8 mouse cellular contexts compared by ENCODE assay signal in genomic region chr5:52476292-52476701, GRCm38 (mm10). TPM values are rescaled to one million over a fixed set of nuclear protein-coding genes. Genes with fewer than 3 reads are reported as not detected.
DNase-seq lines count a peak whose midpoint lies in the region; ATAC-seq and TF ChIP-seq lines count a peak whose summit lies in the region.

No protein-coding gene starts in this region.

- H3K36me3 ChIP-seq in embryonic facial prominence, embryonic 12.5 days: no peaks in the 10 kb centered on the region
- H3K36me3 ChIP-seq in heart, adult 2 months (ENCODE audit: control insufficient read depth, insufficient read depth, low read length): no peaks in the 10 kb centered on the region
- no peaks in the 10 kb centered on the region for H3K36me3 ChIP-seq in kidney, adult 2 months (ENCODE audit: control insufficient read depth, insufficient read depth, low read length)
- H3K36me3 ChIP-seq in limb, embryonic 10.5 days: no peaks in the 10 kb centered on the region
- no peaks in the 10 kb centered on the region for H3K36me3 ChIP-seq in midbrain, embryonic 11.5 days (ENCODE audit: control insufficient read depth, insufficient read depth, low read length)
- H3K36me3 ChIP-seq in small intestine, adult 2 months (ENCODE audit: control insufficient read depth, insufficient read depth, low read length): no peaks in the 10 kb centered on the region

- TF ChIP-seq POLR2A in heart, adult 2 months (IDR thresholded peaks at IDR 0.05; ENCODE audit: insufficient read depth, low read depth, low read length): peak; percentile 53; the same call in 1 of the 2 replicates
- TF ChIP-seq POLR2A in kidney, adult 2 months (IDR thresholded peaks at IDR 0.05; ENCODE audit: low read depth, low read length): no peak
- TF ChIP-seq POLR2A in small intestine, adult 2 months (IDR thresholded peaks at IDR 0.05; ENCODE audit: low read depth, low read length): peak; percentile 42; the same call in 1 of the 2 replicates

- peak; percentile 82 for ATAC-seq in embryonic facial prominence, embryonic 12.5 days (ENCODE audit: insufficient number of reproducible peaks, insufficient read depth, low FRiP score, low TSS enrichment)
- peak; percentile 88 for ATAC-seq in midbrain, embryonic 11.5 days (ENCODE audit: low FRiP score)

- peaks cover 6% of the 10 kb centered on the region; the same call in 1 of the 2 replicates for H3K4me1 ChIP-seq in embryonic facial prominence, embryonic 12.5 days
- H3K4me1 ChIP-seq in heart, adult 2 months (ENCODE audit: control insufficient read depth, insufficient read depth, low read length): peaks cover 3% of the 10 kb centered on the region; the same call in 1 of the 2 replicates
- H3K4me1 ChIP-seq in kidney, adult 2 months (ENCODE audit: control insufficient read depth, insufficient read depth, low read length): no peaks in the 10 kb centered on the region; the same call in 1 of the 2 replicates
- H3K4me1 ChIP-seq in limb, embryonic 10.5 days: peaks cover 18% of the 10 kb centered on the region
- peaks cover 8% of the 10 kb centered on the region for H3K4me1 ChIP-seq in midbrain, embryonic 11.5 days (ENCODE audit: control insufficient read depth, insufficient read depth, low read length)
- H3K4me1 ChIP-seq in small intestine, adult 2 months (ENCODE audit: control insufficient read depth, insufficient read depth, insufficient read length, low read length): no peaks in the 10 kb centered on the region; the same call in 1 of the 2 replicates

- 0 out of 2 replicates have a peak, but pooled peaks cover 3% of the 10 kb centered on the region for H3K9me3 ChIP-seq in embryonic facial prominence, embryonic 12.5 days
- no peaks in the 10 kb centered on the region for H3K9me3 ChIP-seq in limb, embryonic 10.5 days (replicated peaks)
- no peaks in the 10 kb centered on the region; the same call in 1 of the 2 replicates for H3K9me3 ChIP-seq in midbrain, embryonic 11.5 days (ENCODE audit: control insufficient read depth, low read length)

- H3K4me3 ChIP-seq in embryonic facial prominence, embryonic 12.5 days: peak overlapping the region; percentile 42
- peak overlapping the region; percentile 49 for H3K4me3 ChIP-seq in heart, adult 2 months
- peak overlapping the region; percentile 44 for H3K4me3 ChIP-seq in kidney, adult 2 months (ENCODE audit: insufficient read depth, low read depth, low read length)
- H3K4me3 ChIP-seq in limb, embryonic 10.5 days: peak overlapping the region; percentile 51
- peak overlapping the region; percentile 36 for H3K4me3 ChIP-seq in midbrain, embryonic 11.5 days (ENCODE audit: low read depth, low read length)
- H3K4me3 ChIP-seq in small intestine, adult 2 months (ENCODE audit: low read depth, low read length): peak overlapping the region; percentile 45

- peaks cover 5% of the 10 kb centered on the region; the same call in 1 of the 2 replicates for H3K27me3 ChIP-seq in embryonic facial prominence, embryonic 12.5 days
- H3K27me3 ChIP-seq in heart, adult 2 months (ENCODE audit: control insufficient read depth, insufficient read depth, low read length): no peaks in the 10 kb centered on the region
- H3K27me3 ChIP-seq in kidney, adult 2 months (replicated peaks; ENCODE audit: control insufficient read depth, insufficient read depth, low read length): no peaks in the 10 kb centered on the region
- peaks cover 26% of the 10 kb centered on the region for H3K27me3 ChIP-seq in limb, embryonic 10.5 days (ENCODE audit: low read depth, poor library complexity, severe bottlenecking)
- no peaks in the 10 kb centered on the region; the same call in 1 of the 2 replicates for H3K27me3 ChIP-seq in midbrain, embryonic 11.5 days (ENCODE audit: control insufficient read depth, insufficient read depth, low read length)
- no peaks in the 10 kb centered on the region for H3K27me3 ChIP-seq in small intestine, adult 2 months (ENCODE audit: control insufficient read depth, insufficient read depth, low read length)

- intact Hi-C loops in heart, adult 2 months (cut with DNase I): loop anchor here (1.0 kb wide), 1 partner anchor 39 kb away; no protein-coding TSS in a partner anchor

- peak; percentile 58 to 72 for DNase-seq in adrenal gland, postnatal 4 days (ENCODE audit: low spot score in 2 of 2)
- DNase-seq in heart, adult 2 months: peak; percentile 90 to 92
- peak; percentile 93 for DNase-seq in kidney, adult 2 months
- peak; percentile 78 for DNase-seq in limb, embryonic 10.5 days (ENCODE audit: low spot score)
- DNase-seq in midbrain, embryonic 11.5 days (ENCODE audit: low spot score, missing footprints): peak; percentile 96
- no peak for DNase-seq in T-cell, adult 2 months (ENCODE audit: low spot score)

- TF ChIP-seq EP300 in heart, adult 2 months (IDR thresholded peaks at IDR 0.05; ENCODE audit: insufficient read depth, low read depth, low read length): peak; percentile 59; the same call in 1 of the 2 replicates

- peak overlapping the region; percentile 70 for H3K4me2 ChIP-seq in embryonic facial prominence, embryonic 12.5 days (replicated peaks)
- H3K4me2 ChIP-seq in midbrain, embryonic 11.5 days: peak overlapping the region; percentile 59

- H3K27ac ChIP-seq in embryonic facial prominence, embryonic 12.5 days: peak overlapping the region; percentile 20; the same call in 1 of the 2 replicates
- H3K27ac ChIP-seq in heart, adult 2 months: peak overlapping the region; percentile 81
- no peak overlapping the region for H3K27ac ChIP-seq in kidney, adult 2 months (ENCODE audit: insufficient read depth, low read depth, low read length)
- H3K27ac ChIP-seq in limb, embryonic 10.5 days: peak overlapping the region; percentile 66
- H3K27ac ChIP-seq in midbrain, embryonic 11.5 days (ENCODE audit: low read depth, low read length): peak overlapping the region; percentile 47
- no peak overlapping the region for H3K27ac ChIP-seq in small intestine, adult 2 months (ENCODE audit: insufficient read depth, low read depth, low read length)

- H3K79me2 ChIP-seq in heart, adult 2 months (replicated peaks; ENCODE audit: control insufficient read depth, insufficient read depth, low read length): no peaks in the 10 kb centered on the region

- H3K9ac ChIP-seq in embryonic facial prominence, embryonic 12.5 days: peak overlapping the region; percentile 63
- peak overlapping the region; percentile 42 for H3K9ac ChIP-seq in heart, adult 2 months (ENCODE audit: low read depth, low read length)
- peak overlapping the region; percentile 60 for H3K9ac ChIP-seq in midbrain, embryonic 11.5 days (ENCODE audit: low read length)

- peak; percentile 29; the same call in 1 of the 2 replicates for TF ChIP-seq CTCF in heart, adult 2 months (IDR thresholded peaks at IDR 0.05)
- no peak for TF ChIP-seq CTCF in kidney, adult 2 months (conservative IDR thresholded peaks at IDR 0.05; ENCODE audit: insufficient read depth, insufficient read length, low read depth, low read length)
- TF ChIP-seq CTCF in small intestine, adult 2 months (IDR thresholded peaks at IDR 0.05; ENCODE audit: extremely low read depth, insufficient read length, insufficient replicate concordance, low read depth, low read length): no peak

- WGBS in embryonic facial prominence, embryonic 12.5 days: under 1% methylated on average over 23 of the region's 23 CpGs
- WGBS in heart, adult 2 months: under 1% methylated on average over 23 of the region's 23 CpGs
- 0% methylated on average over 23 of the region's 23 CpGs for WGBS in kidney, adult 2 months
- under 1% methylated on average over 23 of the region's 23 CpGs for WGBS in limb, embryonic 10.5 days
- under 1% methylated on average over 23 of the region's 23 CpGs for WGBS in midbrain, embryonic 11.5 days
- WGBS in small intestine, adult 2 months: under 1% methylated on average over 23 of the region's 23 CpGs

RNA-seq across cellular contexts. Expression of gene Ccdc149, which starts 5.0 kb away (rescaled TPM):
- total RNA-seq in adrenal gland, postnatal 4 days (2021): 1 to 10 TPM; 7.9 to 8.2 TPM
- 2.7 and 2.9 TPM in 2 replicates for polyA plus RNA-seq in embryonic facial prominence, embryonic 12.5 days (2016; fragmentation: Nextera tagmentation; extraction: Ambion mirVana)
- total RNA-seq in heart, adult 2 months (2021): 1 to 10 TPM; 7.2 to 7.4 TPM
- polyA plus RNA-seq in heart, adult 2 months (2012; rRNA removed): 3.0 and 4.7 TPM in 2 replicates
- 1.4 and 1.7 TPM in 2 replicates for polyA plus RNA-seq in kidney, adult 2 months (2012; rRNA removed)
- 0.23 and 0.64 TPM in 2 replicates for polyA plus RNA-seq in limb, embryonic 10.5 days (2016; fragmentation: Nextera tagmentation; extraction: Ambion mirVana)
- polyA plus RNA-seq in midbrain, embryonic 11.5 days (2014; fragmentation: Nextera tagmentation; extraction: Ambion mirVana): 2.4 and 3.1 TPM in 2 replicates
- 0.76 and 1.9 TPM in 2 replicates for polyA plus RNA-seq in small intestine, adult 2 months (2012; rRNA removed)

Comparison
In these comparisons a context has a peak if more than half of its experiments do, and no peak if none do; other contexts are left out.
1. H3K27ac ChIP-seq: peak in embryonic facial prominence, embryonic 12.5 days (single experiment), heart, adult 2 months (single experiment), limb, embryonic 10.5 days (single experiment) and midbrain, embryonic 11.5 days (single experiment); none in kidney, adult 2 months (single experiment) and small intestine, adult 2 months (single experiment).
2. Peak in every context shown above with its lines, with median percentiles within 50 percentile points of each other: H3K4me3 ChIP-seq and H3K9ac ChIP-seq.